Mouse (Mus musculus): ENCODE measurements around the gene Gpr107.

Gpr107 gene

DNA sequence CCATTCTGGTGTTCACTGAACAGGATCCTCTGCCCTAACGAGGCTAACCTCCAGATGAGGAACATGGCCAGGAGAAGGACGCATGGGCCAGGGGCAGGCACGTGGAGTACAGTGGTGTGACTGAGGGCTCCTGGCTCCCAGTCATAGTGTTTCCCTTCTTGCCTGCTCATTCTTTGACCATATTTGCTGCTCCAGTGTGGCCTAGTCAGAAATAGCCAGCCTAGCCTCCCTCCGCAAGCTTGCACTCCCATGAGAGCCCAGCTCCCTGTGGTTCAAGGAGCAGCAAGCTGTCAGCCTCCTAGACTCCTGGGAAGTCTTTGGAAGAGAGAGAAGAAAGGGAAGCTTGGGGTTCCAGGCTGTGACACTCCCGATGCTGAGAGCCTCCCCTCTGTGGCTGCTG lies 52.6 kb downstream of the Gpr107 start:
- no peak for DNase-seq

DNA sequence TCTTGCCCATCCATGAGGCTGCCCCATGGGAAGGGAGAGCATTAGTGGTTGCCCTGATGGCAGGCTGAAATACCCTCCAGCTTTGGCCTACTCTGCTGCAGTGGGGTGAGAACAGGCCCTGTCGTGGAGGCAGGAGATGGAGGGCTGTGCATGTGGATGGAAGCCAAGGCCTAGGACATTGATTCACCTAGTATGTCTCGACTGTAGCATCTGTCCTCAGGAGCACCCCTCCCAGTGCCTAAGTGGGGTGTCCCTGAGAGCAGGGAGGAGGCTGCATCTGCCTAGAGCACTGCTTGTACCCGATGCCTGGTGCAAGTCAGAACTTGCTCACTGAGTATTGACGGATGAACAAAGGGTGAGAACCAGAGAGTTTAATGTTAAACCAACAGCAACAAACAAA lies 54.1 kb downstream of the Gpr107 start:
- DNase-seq: no peak

DNA sequence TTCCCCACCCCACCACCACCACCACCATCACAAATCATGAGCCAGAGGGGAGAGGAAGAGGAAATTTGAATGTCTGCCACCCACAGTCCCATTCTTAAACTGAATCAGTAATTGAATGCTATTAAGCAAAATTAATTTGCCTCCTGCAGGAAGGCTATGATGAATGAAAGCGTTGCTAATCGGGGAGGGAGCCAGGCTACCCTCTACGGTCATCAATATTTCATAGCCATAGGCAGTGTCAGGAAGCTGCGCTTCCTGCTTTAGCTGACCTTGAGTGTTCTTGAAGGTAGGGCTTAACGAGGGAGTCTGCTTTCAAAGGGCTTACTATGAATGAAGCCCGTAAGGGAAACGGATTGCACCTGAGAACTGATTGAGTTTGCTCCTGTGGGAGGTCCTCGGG lies 54.8 kb downstream of the Gpr107 start:
- no peak for DNase-seq

DNA sequence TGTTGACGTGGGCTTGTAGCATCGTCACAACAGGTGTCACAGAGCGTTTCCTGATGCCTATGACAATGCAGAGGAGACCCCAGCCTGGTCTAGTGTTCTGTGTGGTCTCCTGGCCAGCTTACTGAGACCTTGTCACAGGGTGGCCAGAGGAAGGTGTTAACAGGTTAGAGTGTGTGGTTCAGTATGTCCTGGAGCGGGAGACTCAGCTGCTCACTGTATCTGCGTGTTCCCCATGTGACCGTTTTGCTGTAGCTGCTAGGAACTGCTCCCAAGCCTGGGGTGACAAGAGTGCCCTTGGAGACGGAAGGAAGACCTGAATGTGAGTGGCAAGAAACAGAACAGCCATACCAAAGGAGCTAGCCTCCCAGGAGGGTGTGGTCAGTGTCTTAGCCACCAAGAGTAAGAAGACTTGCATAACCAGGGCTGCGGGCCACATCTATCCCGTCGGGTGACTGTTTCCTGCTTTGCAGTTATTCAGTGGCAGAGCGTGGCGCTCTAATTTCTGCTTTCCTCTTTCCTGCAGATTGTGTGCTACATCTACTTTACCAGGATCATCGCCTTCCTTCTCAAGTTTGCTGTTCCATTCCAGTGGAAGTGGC lies 56.5 kb downstream of the Gpr107 start:
- no peak for DNase-seq

DNA sequence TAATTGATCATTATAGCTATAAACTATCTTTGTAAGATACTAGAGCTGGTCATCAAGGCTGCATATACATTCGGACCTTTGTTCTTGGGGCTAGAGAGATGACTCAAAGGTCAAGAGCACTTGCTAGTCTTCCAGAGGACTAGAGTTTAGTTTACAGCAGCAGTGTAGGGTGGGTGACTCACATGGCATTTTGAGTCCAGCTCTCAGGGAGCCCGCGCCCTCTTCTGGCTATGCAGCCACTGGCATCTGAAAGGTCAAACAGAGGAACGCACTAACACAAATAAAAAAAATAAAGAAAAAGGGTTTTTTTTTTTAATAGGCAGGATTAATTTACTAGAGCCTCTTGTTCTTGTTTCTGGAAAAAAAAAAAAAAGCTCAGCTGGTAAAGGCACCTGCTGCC lies 57.4 kb downstream of the Gpr107 start:
- peak; percentile 25 for DNase-seq

DNA sequence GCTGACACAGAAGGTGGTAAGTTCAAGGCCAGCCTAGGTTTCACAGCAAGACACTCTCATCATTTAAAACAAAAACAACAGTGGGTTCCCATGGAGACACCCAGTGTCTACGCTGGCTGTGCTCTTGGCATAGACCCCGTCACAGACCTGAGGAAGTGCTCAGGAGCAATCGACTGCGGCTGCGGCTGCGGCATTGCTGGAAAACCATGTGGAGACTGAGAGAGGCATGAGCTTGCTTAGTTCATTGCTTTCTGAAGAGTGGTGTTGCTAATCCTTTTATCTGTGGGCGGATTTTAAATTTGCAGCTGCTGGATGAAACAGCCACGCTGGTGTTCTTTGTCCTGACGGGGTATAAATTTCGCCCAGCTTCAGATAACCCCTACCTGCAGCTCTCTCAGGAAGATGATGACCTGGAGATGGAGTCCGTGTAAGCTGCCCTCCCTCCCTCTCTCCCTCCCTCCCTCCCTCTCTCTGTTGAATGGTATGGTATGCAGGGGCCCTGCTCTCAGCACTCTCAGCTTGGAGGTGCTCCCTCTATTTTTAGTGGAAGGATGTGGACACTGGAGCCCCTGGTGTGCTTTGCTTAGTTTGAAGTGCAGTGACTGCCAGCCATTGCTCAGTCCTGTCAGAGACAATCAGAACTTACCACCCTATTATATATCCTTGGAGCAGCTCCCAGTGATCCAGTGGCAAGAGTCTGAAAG lies 58.2 kb downstream of the Gpr107 start:
- DNase-seq: no peak

DNA sequence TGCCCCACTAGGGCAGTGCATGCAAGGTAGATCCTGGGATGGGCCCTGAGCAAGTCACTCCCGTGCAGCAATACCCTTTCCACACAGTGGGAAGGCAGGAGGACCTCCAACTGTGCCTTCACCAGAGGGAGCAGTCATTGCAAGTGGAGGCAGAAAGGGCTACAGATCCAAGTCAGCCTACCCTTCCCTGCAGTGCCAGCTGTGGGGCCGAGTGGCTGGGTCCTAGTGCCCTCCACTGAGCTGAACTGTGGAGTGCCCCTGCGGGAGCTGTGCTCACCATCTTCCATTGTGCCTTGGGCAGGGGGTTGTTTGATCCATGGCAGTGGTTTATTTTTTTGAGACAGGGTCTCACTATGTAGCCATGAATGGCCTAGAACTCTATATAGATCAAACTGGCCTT lies 59.1 kb downstream of the Gpr107 start:
- DNase-seq: no peak

DNA sequence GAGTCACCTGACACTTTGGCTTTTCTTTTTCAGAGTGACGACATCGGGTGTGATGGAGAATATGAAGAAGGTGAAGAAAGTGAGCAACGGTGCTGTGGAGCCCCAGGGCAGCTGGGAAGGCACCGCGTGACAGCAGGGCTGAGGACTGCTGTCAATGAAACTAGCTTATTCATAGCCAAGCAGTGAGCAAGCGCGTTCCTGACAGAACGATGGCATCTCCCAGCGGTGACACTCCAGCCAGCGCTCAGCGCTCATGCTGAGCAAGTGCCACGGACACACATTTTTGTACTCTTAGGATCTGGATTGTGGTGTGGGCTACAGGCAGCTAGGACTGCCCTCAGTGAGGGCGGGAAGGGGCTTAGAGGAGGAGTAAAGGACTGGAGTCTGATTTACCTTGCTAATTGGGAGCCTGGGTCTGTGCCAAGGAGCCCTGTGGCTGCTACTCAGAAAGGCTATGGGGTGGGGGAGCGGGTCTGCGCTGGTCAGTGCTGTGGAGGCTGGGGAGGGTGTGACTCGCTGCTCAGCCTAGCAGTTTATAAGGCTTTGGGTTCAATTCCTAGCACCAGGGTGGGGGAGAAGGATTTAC lies 62.2 kb downstream of the Gpr107 start:
- DNase-seq: no peak

DNA sequence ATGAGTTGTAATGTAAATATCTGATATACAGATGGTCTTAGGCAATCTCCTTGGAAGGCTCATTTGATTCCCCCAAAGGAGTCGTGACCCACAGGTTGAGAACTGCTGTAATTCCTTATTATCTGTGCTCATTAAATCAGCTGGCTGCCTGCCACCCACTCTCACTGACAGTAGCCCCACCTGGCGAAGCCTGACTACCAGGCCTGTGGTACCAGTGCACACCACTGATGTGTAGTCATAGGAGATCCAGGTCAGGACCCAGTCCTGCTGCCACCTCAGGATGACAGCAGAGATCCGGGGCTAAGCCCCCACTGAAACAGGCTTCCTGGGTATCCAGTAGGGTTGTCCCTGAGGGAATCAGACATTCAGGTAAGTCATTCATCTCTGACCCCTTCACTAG lies 66.5 kb downstream of the Gpr107 start:
- no peak for DNase-seq

DNA sequence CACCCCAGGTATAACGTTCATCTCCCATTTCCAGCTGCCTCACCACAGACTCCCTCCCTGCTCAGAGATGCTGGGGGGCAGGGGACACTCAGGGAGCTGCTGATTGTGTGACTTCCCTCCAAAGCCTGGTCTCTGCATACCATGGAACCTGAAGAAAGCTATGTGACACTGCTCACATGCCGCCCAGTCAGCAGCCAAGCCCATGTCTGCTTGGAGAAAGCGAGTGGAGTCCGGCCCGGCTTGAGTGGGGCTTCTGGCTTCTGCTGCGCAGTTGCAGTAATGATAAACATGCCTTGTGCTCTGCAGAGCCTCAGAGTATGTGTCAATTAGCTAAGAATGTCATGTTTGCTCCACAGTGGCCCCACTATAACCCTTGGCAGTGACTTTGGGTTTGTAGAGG lies 67.4 kb downstream of the Gpr107 start:
- DNase-seq: no peak

DNA sequence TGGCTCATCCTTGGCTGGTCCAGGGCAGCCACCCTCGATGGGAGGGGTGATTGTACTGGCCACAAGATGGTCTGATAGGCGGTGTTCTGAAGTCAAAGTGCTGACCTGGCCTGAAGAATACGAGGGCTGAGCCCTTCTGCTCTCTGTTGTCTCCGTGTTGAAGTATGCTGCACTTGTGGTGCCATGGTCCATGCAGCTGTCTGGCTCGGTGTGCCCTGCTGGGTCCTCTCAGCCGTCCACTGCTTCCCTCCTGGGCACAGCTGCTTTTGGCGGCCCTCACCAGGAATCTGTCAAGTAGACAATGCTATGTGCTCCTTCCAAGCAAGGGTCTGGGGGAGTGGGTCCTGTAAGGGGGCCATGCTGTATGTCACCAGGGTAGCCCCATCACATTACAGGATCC lies 68.7 kb downstream of the Gpr107 start:
- DNase-seq: no peak

DNA sequence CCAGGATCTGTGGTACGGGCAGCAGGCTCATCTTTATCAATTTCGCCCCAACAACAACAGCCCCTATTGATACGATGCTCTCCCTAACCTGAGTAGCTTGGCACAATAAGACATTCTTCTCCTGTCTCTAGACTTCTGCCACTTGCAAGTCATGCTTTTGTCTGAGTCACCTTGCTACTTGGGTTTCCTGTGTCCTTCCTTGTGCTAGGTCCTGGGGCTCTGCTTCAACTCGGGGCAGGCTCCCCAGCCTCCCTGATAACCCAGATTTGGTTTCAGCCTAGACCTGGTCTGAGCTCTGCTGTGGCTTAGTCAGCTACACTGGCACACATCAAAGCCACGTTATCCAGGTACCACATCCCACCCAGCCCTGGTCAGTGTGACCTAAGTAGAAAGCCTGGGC lies 69.5 kb downstream of the Gpr107 start:
- no peak for DNase-seq

DNA sequence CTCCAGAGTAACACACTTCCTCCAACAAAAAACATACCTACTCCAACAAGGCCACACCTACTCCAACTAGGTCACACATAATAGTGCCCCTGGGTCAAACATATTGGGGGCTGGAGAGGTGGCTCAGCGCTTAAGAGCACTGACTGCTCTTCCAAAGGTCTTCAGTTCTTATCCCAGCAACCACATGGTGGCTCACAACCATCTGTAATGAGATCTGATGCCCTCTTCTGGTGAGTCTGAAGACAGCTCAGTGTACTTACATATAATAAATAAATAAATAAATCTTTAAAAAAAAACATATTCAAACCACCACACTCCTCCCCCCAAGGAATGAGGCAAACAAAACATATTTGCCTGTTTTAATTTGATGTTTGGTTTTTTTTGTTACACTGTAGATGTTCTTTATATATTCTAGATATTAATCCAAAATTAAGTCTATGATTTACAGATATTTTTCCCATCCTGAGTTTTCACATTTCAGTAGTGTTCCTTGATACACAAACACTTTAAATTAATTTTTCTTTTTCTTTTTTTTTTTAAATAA lies 76.7 kb downstream of the Gpr107 start:
- DNase-seq: no peak

DNA sequence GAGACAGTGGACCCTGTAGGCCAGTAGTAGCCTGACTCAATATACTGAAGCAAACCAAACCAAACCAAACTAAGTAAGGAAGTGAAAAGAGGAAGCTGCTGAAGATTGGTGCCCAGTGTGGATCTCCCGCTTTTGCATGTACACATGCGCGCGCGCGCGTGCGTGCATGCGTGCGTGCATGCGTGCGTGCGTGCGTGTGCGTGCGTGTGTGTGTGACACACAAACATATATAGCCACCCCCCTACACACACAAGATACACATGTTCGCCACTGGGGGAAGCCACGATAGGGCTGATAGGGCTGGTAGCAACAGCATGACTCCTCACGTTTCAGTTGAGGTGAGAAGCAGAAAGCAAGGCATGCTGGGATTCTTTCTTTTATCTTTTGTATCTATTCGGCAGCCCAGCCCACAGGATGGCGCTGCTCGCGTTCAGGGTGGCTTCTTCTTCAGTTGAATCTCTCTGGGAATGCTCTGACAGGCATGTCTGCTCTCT lies 87.1 kb downstream of the Gpr107 start:
- no peak for DNase-seq

DNA sequence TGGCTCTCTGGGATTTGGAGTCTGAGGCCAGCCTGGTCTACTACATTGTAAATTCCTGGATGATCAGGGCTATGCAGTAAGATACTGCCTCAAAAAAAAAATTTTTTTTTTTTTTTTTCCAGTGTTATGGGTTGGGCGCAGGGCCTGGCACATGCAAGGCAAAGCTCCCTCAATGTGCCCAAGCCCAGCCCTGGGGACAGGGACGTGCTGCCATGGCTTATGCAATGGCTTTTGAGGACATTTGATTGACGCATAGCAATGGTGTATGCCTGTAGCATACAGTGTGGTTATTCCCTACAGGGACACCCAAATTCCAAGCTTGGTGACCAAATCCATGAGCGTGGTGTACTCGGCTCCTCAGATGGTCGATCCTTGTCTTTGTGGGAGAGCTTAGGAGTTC lies 87.7 kb downstream of the Gpr107 start:
- no peak for DNase-seq

DNA sequence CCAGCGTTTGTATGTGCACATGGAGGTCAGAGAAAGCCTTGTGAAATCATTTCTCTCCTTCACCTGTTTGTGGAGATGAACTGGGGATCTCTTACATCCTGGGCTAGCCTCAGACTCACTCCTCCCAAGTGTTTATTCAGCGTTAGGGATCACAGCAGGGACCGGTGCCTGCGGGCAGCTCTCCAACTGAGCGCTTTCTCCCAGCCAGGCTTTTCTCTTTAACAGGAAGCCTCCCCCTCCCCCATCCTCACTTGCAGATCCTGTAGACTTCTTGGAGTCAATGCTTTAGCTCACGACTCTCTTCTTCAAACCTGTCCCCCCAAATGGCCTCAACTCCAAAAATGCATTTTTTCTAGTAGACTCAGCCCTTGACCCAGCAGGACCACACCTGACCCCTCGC lies 89.5 kb downstream of the Gpr107 start:
- DNase-seq: no peak

DNA sequence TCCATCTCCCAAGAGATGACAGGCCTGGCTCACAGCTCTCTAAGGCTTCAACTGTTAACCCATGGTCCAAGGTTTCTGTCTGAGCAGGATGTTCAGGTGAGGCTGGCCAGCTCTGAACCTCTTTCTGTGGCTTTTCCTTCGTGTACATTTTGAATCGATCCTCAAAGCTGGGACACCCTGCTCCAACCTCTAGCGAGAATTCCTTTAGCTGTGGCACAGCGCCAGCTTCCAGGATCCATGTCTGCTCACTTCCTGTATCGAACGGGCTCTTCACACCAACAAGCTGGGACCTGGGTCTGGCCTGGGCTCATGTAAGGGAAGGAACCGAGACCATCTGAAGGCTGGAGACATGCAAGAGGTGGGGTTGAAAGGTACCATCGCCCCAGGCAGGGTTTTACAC lies 92.1 kb downstream of the Gpr107 start:
- DNase-seq: no peak

DNA sequence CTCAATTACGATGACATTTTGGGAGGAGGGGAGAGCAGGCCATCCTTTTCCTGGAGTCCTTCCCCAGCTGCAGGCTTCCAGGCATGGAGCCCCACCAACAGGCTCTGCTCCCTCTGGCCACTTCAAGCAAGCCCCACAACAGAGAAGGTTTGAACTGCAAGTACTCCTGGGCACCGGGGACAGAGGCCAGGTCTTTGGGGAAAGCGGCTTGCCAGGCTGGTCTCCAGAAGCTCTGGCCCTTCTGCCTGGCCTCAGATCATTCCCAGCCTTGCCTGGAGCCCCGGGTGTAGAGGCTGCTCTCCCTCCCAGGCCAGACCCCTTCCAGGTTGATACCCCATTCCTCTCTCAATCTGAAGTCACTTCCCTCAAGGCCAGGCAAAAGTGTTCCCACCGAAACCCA lies 92.9 kb downstream of the Gpr107 start:
- DNase-seq: no peak

DNA sequence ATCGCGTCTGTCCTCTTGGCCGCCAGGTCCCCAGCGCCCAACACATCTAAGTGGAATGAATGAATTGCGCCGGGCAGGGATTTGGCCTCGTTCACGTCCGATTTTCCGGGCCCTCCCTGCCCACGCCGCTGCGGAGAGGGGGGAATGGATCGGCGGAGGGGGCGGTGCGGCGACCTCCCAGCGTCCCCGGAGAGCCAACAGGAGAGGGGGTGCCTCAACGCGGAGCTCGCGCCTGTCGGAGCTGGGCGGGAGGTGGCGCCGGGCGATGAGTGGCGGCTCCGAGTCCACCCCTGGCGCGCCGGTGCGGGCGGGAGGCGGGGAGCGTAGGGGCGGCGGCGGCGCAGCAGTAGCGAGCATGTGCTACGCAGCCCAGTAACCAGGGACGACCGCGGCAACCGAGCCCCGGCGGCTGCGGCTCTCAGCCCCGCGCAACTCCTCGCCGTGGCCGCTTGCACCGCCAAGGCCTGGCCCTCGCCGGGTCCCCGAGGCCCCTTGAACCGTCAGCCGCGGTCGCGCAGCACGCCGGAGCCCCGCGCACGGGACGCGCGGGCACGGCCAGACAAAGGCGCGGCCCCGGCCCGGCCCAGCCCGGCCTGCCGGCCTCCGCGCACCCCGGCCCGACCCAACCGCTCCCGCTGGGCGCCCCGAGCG lies 93.5 kb downstream of the Gpr107 start, which contains the start of gene Ncs1:
Gene Ncs1, plus strand, starts transcription at position 333 of the 651 bp plus-strand sequence.
- peak; percentile 66 for DNase-seq

DNA sequence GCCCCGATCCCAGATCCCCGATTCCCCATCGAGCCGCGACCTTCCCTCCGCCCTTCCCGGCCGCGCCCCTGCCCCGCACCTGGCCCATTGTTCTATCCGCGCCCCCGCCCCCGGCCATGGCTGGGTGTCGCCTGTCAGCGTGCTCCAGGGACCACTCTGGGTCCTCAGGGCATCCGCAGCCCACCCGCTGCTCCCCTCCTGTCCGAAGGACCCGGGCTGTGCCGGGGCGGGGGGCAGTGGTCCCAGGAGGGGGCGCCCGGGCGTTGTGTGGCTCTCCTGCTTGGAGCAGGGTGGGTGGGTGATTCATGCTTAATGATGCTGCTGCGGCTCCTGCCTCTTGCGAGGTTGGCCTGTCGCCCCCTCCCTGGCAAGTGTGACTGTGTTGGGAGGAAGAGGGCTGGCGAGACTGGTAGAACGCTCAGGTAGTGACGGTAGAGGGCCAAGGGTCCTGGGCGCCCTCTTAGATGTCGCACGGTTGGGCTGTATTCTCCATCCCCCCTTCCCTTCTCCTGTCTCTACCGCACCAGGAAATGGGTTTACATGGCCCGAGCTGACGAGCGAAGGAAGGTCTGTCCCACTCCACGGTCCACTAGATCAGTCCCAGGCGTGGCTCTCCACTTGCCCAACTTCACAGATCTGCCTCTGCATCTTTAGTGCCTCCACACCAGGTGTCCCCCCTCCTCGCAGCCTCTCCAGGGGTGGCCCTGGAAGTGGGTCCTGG lies 94.3 kb downstream of the Gpr107 start:
- no peak for DNase-seq

DNA sequence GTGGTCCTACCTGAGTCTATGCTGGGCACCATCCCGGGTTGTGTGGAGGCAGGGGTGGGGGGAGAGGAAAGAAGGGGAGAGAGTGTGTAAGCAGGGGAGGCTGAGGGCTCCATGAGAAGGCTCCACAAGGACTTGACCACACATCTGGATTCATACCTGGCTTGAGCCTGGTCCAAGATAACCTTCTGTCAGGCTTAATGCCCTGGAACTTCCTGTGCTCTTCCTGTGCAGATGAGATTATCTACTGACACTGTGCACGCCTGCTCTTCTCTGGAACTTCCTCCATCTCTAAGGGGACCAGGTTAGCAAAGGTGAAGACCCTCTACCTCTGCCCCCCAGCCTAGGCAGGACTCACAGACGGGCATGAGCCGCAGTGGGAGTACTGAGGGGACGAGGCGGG lies 96.7 kb downstream of the Gpr107 start:
- no peak for DNase-seq

DNA sequence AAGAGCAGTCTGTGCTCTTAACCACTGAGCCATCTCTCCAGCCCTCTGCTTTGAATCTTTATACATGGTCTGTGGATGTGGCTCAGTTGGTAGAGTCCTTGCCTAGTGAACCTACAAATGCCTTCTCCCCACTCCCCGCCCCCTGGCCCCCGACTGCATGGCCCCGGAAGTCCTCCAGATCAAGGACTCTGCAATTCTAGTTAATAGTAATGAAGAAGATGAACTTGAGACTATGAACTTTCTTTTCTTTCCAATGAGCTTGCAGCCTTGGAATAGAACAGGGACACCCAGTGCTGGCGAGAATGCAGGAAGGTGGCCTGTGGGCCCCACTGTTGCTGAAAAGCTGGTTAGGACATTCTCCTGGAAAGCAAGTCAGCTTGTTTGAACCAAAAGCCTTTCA lies 100.1 kb downstream of the Gpr107 start:
- no peak for DNase-seq

DNA sequence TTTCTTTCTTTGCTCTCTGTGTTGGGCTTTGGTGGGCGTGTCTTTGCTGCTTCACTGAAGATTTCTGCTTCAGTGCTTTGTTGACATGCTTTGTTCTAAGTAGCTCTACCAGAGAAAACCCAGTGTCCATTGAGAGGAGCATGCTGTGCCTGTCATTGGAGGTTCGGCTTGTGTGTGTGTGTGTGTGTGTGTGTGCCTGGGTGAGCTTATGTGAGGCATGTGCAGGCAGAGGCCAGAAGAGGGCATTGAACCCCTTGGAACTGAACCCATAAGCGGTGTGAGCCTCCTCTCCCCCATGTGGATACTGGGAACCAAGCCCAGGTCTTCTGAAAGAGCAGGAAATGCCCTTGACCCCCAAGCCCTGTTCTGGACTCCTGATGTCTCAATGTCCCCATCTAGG lies 101.3 kb downstream of the Gpr107 start:
- DNase-seq: no peak
